Comparison of ENCODE assay signal across 13 mouse cellular contexts in the genomic region with DNA sequence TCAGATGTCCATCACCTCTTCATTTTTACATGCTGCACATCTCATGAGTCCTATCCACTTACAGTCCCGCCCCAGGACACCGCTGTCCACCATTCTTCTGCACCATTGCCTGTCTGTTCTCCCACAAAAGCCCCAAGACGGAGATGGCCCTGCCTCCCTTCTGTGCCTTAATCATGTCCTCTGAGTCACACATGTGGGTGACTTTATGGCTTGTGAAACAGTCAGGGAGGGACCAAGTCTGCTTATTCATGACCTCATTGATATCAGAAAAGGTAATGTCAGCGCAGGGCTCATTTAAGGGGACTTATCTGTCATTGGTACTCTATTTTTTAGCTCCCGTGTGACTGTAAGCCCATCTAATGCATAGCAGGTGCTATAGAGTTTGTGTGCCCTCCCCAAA.
"Had no signal": no experiment of that assay in that cellular context is flagged by ENCODE, and none has a peak within 500 bp of the region (broad histone marks: within the 10 kb centered on the region; RNA-seq: fewer than 3 reads in every experiment).

No protein-coding gene starts in this region.

- DNase-seq: lung, adult 18-20 months; lung, embryonic 14.5 days; lung, postnatal 10 days; right cerebral cortex, postnatal 14 days; thymus, adult 18-20 months; thymus, postnatal 14 days; thymus, postnatal 36 days had no signal

- H3K27me3 ChIP-seq: midbrain, embryonic 15.5 days; neural tube, embryonic 12.5 days; stomach, embryonic 15.5 days had no signal

- H3K4me2 ChIP-seq: lung, embryonic 14.5 days; midbrain, embryonic 13.5 days; midbrain, embryonic 15.5 days; neural tube, embryonic 12.5 days; stomach, embryonic 15.5 days had no signal

- H3K9me3 ChIP-seq: midbrain, embryonic 10.5 days; midbrain, embryonic 13.5 days; midbrain, embryonic 15.5 days; neural tube, embryonic 12.5 days; stomach, embryonic 15.5 days had no signal

- H3K36me3 ChIP-seq: midbrain, embryonic 10.5 days; midbrain, embryonic 13.5 days; midbrain, embryonic 15.5 days; neural tube, embryonic 12.5 days; stomach, embryonic 15.5 days had no signal

- H3K9ac ChIP-seq: lung, embryonic 14.5 days; midbrain, embryonic 13.5 days; midbrain, embryonic 15.5 days; neural tube, embryonic 12.5 days; stomach, embryonic 15.5 days had no signal

- H3K4me1 ChIP-seq: stomach, embryonic 15.5 days had no signal

- H3K27ac ChIP-seq: midbrain, embryonic 10.5 days; midbrain, embryonic 13.5 days; midbrain, embryonic 15.5 days; neural tube, embryonic 12.5 days; stomach, embryonic 15.5 days had no signal

- H3K4me3 ChIP-seq: midbrain, embryonic 10.5 days; midbrain, embryonic 13.5 days; midbrain, embryonic 15.5 days; myocyte; neural tube, embryonic 12.5 days; stomach, embryonic 15.5 days had no signal
